Mouse (Mus musculus): ENCODE results near the gene H2-DMb2.

GRCm38 (mm10) chr17:34199050-34199619, 56.0 kb downstream of the H2-DMb2 start:
- TF ChIP-seq CTCF (IDR thresholded peaks at IDR 0.05; ENCODE audit: low read depth) (no peak), EP300 (optimal IDR thresholded peaks at IDR 0.05) (no peak)
